Mouse (Mus musculus): ENCODE measurements around the gene Phyhipl. TPM values are rescaled to one million over a fixed set of nuclear protein-coding genes. Genes with fewer than 3 reads are reported as not detected.

Phyhipl gene
- polyA plus RNA-seq, 1 experiment from 2014 or later: 0.07 TPM

- H3K4me1 ChIP-seq (ENCODE audit: insufficient read depth): no peaks in the 10 kb centered on the region
- H3K36me3 ChIP-seq (replicated peaks; ENCODE audit: insufficient read depth, low read length): no peaks in the 10 kb centered on the region
- H3K4me3 ChIP-seq (ENCODE audit: low read depth, low read length): no peak overlapping the region
- H3K4me2 ChIP-seq (ENCODE audit: low read depth, low read length): no peak overlapping the region
- DNase-seq (no peak), ATAC-seq (no peak)
- no peaks in the 10 kb centered on the region for H3K27me3 ChIP-seq (ENCODE audit: insufficient read depth, low read length)
- 75% methylated on average over 9 of the region's 9 CpGs for WGBS (ENCODE audit: insufficient replicate concordance)
- H3K27ac ChIP-seq (ENCODE audit: low read depth): no peak overlapping the region
- H3K9ac ChIP-seq (replicated peaks): no peak overlapping the region
- H3K9me3 ChIP-seq (ENCODE audit: low read length): no peaks in the 10 kb centered on the region
- TF ChIP-seq CTCF (IDR thresholded peaks at IDR 0.05; ENCODE audit: low read depth) (peak; percentile 22), EP300 (IDR thresholded peaks at IDR 0.05; ENCODE audit: low read depth) (no peak)
Measured at GRCm38 (mm10) chr10:70540456-70541195, 115.1 kb downstream of the Phyhipl start.

DNA sequence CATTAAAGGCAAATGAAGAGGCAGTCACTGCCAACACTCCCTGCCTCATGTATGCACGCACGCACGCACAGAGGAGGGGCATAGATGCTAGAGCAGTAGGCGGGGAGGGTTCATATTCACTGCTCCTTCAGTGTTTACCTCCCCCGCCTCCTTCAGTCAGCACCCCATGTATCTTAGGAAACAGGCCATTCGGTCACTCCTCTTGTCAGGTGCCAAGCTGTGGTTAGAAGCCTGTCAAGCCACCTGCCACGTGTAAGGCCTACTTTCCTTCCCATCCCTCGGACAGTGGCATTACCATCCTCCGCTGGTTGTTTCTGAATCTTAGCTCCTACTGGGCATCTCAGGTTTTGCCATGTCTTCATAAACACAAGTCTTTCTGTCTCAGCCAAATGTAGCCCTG lies 116.5 kb downstream of the Phyhipl start:
- Histone ChIP-seq H3K9ac (replicated peaks) (no peak overlapping the region), H3K4me2 (ENCODE audit: low read depth, low read length) (no peak overlapping the region), H3K27me3 (ENCODE audit: insufficient read depth, low read length) (no peaks in the 10 kb centered on the region), H3K4me3 (ENCODE audit: low read depth, low read length) (no peak overlapping the region), H3K4me1 (ENCODE audit: insufficient read depth) (no peaks in the 10 kb centered on the region), H3K36me3 (replicated peaks; ENCODE audit: insufficient read depth, low read length) (no peaks in the 10 kb centered on the region), H3K9me3 (ENCODE audit: low read length) (no peaks in the 10 kb centered on the region), H3K27ac (ENCODE audit: low read depth) (no peak overlapping the region)
- WGBS (ENCODE audit: insufficient replicate concordance): 82% methylated on average over 9 of the region's 9 CpGs
- no peak for TF ChIP-seq EP300 (IDR thresholded peaks at IDR 0.05; ENCODE audit: low read depth)
- no peak for TF ChIP-seq CTCF (IDR thresholded peaks at IDR 0.05; ENCODE audit: low read depth)
- ATAC-seq (no peak), DNase-seq (no peak)

DNA sequence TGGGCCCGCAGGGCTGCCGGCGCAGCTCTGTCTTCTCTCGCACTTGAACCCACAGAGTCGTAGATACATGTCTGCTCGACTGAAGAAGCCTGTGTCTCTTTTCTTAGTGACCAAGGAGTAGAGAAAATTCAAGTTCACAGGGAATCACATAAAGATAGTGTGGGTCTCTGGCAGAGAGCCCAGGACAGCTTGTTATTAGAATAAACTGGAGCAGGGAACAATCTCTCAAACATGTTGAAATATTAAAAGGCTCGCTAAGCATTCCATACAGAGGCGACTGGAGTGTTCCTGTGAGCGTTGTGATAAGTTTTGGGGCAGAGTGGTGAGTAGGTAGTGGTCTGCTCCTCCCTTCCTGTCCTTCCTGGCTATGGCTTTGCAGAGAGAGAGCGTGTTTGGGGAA lies 118.1 kb downstream of the Phyhipl start:
- no peaks in the 10 kb centered on the region for H3K4me1 ChIP-seq (ENCODE audit: insufficient read depth)
- no peak overlapping the region for H3K9ac ChIP-seq (replicated peaks)
- no peak overlapping the region for H3K27ac ChIP-seq (ENCODE audit: low read depth)
- no peaks in the 10 kb centered on the region for H3K36me3 ChIP-seq (replicated peaks; ENCODE audit: insufficient read depth, low read length)
- H3K27me3 ChIP-seq (ENCODE audit: insufficient read depth, low read length): no peaks in the 10 kb centered on the region
- TF ChIP-seq EP300 (IDR thresholded peaks at IDR 0.05; ENCODE audit: low read depth): no peak
- no peak for TF ChIP-seq CTCF (IDR thresholded peaks at IDR 0.05; ENCODE audit: low read depth)
- ATAC-seq (no peak), DNase-seq (no peak)
- WGBS (ENCODE audit: insufficient replicate concordance): 76% methylated on average over 10 of the region's 10 CpGs
- no peak overlapping the region for H3K4me3 ChIP-seq (ENCODE audit: low read depth, low read length)
- no peaks in the 10 kb centered on the region for H3K9me3 ChIP-seq (ENCODE audit: low read length)
- no peak overlapping the region for H3K4me2 ChIP-seq (ENCODE audit: low read depth, low read length)

GRCm38 (mm10) chr10:70535401-70535800 lies 120.4 kb downstream of the Phyhipl start:
- H3K4me2 ChIP-seq (ENCODE audit: low read depth, low read length): no peak overlapping the region
- H3K9me3 ChIP-seq (ENCODE audit: low read length): no peaks in the 10 kb centered on the region
- no peak overlapping the region for H3K27ac ChIP-seq (ENCODE audit: low read depth)
- no peaks in the 10 kb centered on the region for H3K4me1 ChIP-seq (ENCODE audit: insufficient read depth)
- H3K4me3 ChIP-seq (ENCODE audit: low read depth, low read length): no peak overlapping the region
- no peak for DNase-seq
- ATAC-seq: no peak
- no peaks in the 10 kb centered on the region for H3K36me3 ChIP-seq (replicated peaks; ENCODE audit: insufficient read depth, low read length)
- H3K27me3 ChIP-seq (ENCODE audit: insufficient read depth, low read length): no peaks in the 10 kb centered on the region
- no peak for TF ChIP-seq EP300 (IDR thresholded peaks at IDR 0.05; ENCODE audit: low read depth)
- TF ChIP-seq CTCF (IDR thresholded peaks at IDR 0.05; ENCODE audit: low read depth): no peak
- H3K9ac ChIP-seq (replicated peaks): no peak overlapping the region
- 79% methylated on average over 12 of the region's 12 CpGs for WGBS (ENCODE audit: insufficient replicate concordance)

- Histone ChIP-seq H3K4me1 (ENCODE audit: insufficient read depth) (no peaks in the 10 kb centered on the region), H3K9ac (replicated peaks) (no peak overlapping the region), H3K36me3 (replicated peaks; ENCODE audit: insufficient read depth, low read length) (no peaks in the 10 kb centered on the region), H3K27ac (ENCODE audit: low read depth) (no peak overlapping the region), H3K27me3 (ENCODE audit: insufficient read depth, low read length) (no peaks in the 10 kb centered on the region), H3K9me3 (ENCODE audit: low read length) (no peaks in the 10 kb centered on the region), H3K4me2 (ENCODE audit: low read depth, low read length) (no peak overlapping the region), H3K4me3 (ENCODE audit: low read depth, low read length) (no peak overlapping the region)
- DNase-seq: no peak
- WGBS (ENCODE audit: insufficient replicate concordance): 88% methylated on average over 10 of the region's 10 CpGs
- no peak for ATAC-seq
- TF ChIP-seq CTCF (IDR thresholded peaks at IDR 0.05; ENCODE audit: low read depth) (no peak), EP300 (IDR thresholded peaks at IDR 0.05; ENCODE audit: low read depth) (no peak)
Measured at GRCm38 (mm10) chr10:70534571-70534970, 121.2 kb downstream of the Phyhipl start.

GRCm38 (mm10) chr10:70533986-70534385 lies 121.8 kb downstream of the Phyhipl start:
- H3K27ac ChIP-seq (ENCODE audit: low read depth): no peak overlapping the region
- TF ChIP-seq EP300 (IDR thresholded peaks at IDR 0.05; ENCODE audit: low read depth) (no peak), CTCF (IDR thresholded peaks at IDR 0.05; ENCODE audit: low read depth) (no peak)
- H3K4me2 ChIP-seq (ENCODE audit: low read depth, low read length): no peak overlapping the region
- no peak overlapping the region for H3K4me3 ChIP-seq (ENCODE audit: low read depth, low read length)
- H3K36me3 ChIP-seq (replicated peaks; ENCODE audit: insufficient read depth, low read length): no peaks in the 10 kb centered on the region
- ATAC-seq (no peak), DNase-seq (no peak)
- no peaks in the 10 kb centered on the region for H3K4me1 ChIP-seq (ENCODE audit: insufficient read depth)
- H3K9ac ChIP-seq (replicated peaks): no peak overlapping the region
- no peaks in the 10 kb centered on the region for H3K9me3 ChIP-seq (ENCODE audit: low read length)
- 60% methylated on average over 12 of the region's 12 CpGs for WGBS (ENCODE audit: insufficient replicate concordance)
- H3K27me3 ChIP-seq (ENCODE audit: insufficient read depth, low read length): no peaks in the 10 kb centered on the region
